Mouse (Mus musculus): ENCODE results near the gene Slc47a1.

- TF ChIP-seq POLR2A (IDR thresholded peaks at IDR 0.05; ENCODE audit: extremely low read depth, insufficient read depth, low read length) (no peak), CTCF (IDR thresholded peaks at IDR 0.05; ENCODE audit: extremely low read depth, insufficient read depth, low read length) (no peak)
Measured at GRCm38 (mm10) chr11:61297901-61298300, 80.2 kb downstream of the Slc47a1 start.

Measured in cortical plate, adult 2 months (tissue).